ENCODE assay signal across 17 mouse cellular contexts in genomic region chr11:65364910-65365309, GRCm38 (mm10).
"Had no signal": no experiment of that assay in that cellular context is flagged by ENCODE, and none has a peak within 500 bp of the region (broad histone marks: within the 10 kb centered on the region; RNA-seq: fewer than 3 reads in every experiment).

No protein-coding gene starts in this region.

- ATAC-seq: midbrain, embryonic 15.5 days had no signal

- H3K4me2 ChIP-seq: liver, embryonic 13.5 days; midbrain, embryonic 12.5 days; midbrain, embryonic 15.5 days; neural tube, embryonic 12.5 days had no signal

- H3K4me1 ChIP-seq: liver, embryonic 13.5 days; midbrain, embryonic 15.5 days; neural tube, embryonic 12.5 days had no signal

- DNase-seq: kidney, postnatal 10 days; kidney, postnatal 36 days; layer of hippocampus, postnatal 36 days; liver, embryonic 13.5 days; lung, adult 2 months; right cerebral cortex, postnatal 14 days; right cerebral cortex, postnatal 4 days; thymus, adult 2 months; thymus, postnatal 14 days; thymus, postnatal 4 days had no signal

- H3K9me3 ChIP-seq: liver, embryonic 13.5 days; midbrain, embryonic 12.5 days; midbrain, embryonic 15.5 days; neural tube, embryonic 12.5 days; neural tube, embryonic 15.5 days had no signal

- H3K9ac ChIP-seq: liver, embryonic 13.5 days; midbrain, embryonic 12.5 days; midbrain, embryonic 15.5 days; neural tube, embryonic 12.5 days; neural tube, embryonic 15.5 days had no signal

- H3K4me3 ChIP-seq: left cerebral cortex, adult 2 months; liver, embryonic 13.5 days; midbrain, embryonic 12.5 days; midbrain, embryonic 15.5 days; neural tube, embryonic 12.5 days; neural tube, embryonic 15.5 days had no signal

- H3K27me3 ChIP-seq: liver, embryonic 13.5 days; midbrain, embryonic 12.5 days; midbrain, embryonic 15.5 days; neural tube, embryonic 12.5 days; neural tube, embryonic 15.5 days had no signal

- H3K36me3 ChIP-seq: liver, embryonic 13.5 days; midbrain, embryonic 12.5 days; midbrain, embryonic 15.5 days; neural tube, embryonic 12.5 days; neural tube, embryonic 15.5 days had no signal

- H3K27ac ChIP-seq: left cerebral cortex, adult 2 months; liver, embryonic 13.5 days; macrophage; midbrain, embryonic 12.5 days; midbrain, embryonic 15.5 days; neural tube, embryonic 12.5 days; neural tube, embryonic 15.5 days; stomach, postnatal 0 days had no signal
